Mouse (Mus musculus): ENCODE measurements around the gene Ppfia1.

Ppfia1 gene

DNA sequence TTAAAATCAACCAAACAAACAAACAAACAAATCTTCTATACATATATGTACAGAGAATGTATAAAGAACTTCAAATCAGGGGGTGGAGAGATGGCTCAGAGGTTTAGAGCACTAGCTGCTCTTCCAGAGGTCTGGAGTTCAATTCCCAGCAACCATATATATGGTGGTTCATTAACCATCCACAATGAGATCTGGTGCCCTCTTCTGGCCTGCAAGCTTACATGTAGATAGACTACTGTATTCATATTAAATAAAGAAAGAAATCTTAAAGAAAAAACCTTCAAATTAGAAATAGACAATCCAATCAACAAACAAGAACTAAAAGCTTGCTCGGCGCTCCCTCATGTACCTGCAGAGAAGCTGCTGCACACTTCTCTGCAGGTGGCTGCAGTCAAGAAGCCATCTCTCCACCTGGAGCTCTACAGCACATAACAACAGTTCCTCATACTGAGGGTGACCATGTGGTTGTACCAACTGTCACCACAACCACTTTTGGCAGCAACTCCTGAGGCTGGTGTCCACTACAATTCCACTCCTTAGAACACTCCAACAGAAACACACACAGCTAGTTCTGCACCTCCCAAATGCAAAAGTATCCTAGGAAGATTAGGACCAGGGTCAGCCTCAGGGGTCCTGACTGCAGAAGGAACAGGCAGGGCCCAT is 3.5 kb downstream of the Ppfia1 start:
- no peak for DNase-seq

DNA sequence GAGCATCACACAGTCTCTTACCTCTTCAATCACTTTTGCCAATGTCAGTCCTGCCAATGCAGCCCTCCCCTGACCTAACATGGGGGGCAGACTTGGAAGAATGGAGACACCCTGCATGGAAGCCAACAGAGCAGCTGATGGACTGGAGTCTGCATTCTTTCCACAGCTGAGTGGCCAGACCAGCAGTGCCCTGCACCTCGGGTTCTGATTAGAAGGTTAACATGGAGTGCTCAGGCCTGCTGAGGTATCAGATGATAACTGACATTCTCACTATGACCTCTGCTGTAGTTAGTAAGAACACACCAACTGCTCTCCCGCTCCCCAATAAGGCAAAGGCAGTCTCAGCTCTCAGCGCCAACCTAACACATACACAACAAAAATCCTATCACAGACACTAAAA is 8.3 kb downstream of the Ppfia1 start:
- DNase-seq = no peak

DNA sequence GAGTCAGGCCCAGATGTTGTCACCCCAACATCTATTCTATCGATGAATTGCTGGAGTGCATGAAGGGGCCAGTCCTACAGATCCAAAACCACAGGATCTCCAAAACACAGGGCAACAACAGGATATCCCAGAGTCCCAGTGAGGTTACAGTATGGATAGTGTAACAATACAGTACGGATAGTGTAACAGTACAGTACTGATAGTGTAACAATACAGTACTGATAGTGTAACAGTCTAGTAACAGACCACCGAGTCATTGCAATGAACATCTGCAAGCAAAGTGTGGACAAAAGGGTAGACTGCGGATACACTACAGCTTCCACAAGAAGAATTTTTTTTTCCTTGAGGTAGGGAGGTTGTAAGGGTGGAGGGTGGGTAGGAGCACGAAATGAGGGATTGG is 12.2 kb downstream of the Ppfia1 start:
- DNase-seq = no peak

DNA sequence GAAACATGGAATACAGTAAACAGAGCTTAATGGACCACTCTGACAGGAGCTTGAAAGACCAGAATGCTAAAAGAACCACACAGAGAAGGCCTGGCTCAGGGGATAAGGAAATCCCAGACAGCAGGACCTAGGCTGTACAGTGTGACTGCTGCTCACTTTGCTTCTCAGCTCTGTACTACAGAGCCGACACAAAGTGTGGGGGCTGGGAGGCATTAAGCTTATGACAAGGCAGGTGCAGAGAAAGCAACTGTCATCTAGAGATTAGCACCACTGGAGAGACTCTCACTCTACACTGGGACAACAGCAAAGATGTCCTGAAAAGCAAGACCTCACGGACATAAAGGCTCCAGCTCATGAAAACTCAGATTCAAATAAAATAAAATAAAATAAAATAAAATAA is 14.4 kb downstream of the Ppfia1 start:
- peak; percentile 22 to 46 for DNase-seq

DNA sequence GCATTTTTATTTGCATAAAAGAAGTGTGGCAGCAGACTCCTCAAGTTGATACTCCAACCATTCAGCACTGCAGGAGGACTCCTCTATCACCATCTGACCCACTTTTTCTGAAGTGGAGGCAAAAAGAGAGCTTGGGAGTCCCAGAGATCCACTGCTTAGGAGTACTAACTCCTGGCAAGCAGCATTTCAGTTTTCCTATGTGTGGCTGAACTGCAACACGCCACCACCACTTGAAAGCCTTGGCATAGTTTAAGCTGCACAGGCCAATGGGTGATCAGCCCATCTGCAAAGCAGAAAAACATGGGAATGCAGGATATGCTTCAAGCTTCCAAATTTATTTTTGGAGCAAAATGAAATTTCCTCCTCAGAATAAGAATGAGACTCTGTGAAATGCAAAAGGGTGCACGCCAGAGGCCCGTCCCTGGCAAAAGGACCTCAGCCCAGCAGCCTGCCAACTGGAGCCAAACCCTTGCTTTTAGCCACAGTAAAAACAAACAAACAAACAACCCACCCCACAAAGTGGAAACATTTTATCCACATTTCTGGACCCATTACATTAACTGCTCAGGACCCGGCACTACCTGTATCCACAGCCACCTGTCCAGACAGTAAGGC is 15.4 kb downstream of the Ppfia1 start:
- DNase-seq = no peak

DNA sequence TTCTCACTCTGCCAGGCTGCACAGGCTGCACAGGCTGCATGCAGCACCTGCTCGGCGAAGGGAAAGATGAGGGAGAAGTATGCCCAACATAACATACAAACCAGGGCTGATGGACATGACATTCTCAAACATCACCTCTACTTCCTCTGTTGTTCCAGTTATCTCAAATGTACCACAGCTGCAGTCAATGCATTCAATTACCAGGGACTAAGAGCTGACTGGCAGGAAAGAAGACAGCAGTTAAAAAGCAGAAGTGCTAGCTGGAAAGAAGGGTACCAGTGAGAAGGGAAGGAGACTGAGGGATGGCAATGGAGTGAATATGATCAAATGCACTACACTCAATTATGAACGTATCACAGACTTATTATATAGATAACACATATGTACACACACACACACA is 17.2 kb downstream of the Ppfia1 start:
- DNase-seq = no peak

DNA sequence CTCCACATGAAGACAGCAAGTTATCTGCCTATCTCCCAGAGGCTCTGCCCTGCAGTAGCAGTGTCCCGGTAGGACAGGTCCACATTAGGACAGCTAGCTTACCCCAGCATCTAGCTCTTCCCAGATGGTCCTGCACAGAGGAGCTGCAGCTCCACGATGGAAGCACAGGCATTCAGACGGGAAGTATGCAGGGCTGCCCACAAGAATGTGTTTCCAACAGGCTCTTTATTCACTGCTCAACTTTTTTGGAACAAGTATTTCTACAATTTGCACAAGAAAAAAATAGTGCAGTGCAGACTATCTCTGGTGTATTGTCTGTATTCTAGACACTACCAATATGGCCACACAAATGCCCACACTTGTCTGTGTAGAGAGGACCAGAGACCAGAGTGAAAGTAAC is 18.8 kb downstream of the Ppfia1 start:
- no peak for DNase-seq

DNA sequence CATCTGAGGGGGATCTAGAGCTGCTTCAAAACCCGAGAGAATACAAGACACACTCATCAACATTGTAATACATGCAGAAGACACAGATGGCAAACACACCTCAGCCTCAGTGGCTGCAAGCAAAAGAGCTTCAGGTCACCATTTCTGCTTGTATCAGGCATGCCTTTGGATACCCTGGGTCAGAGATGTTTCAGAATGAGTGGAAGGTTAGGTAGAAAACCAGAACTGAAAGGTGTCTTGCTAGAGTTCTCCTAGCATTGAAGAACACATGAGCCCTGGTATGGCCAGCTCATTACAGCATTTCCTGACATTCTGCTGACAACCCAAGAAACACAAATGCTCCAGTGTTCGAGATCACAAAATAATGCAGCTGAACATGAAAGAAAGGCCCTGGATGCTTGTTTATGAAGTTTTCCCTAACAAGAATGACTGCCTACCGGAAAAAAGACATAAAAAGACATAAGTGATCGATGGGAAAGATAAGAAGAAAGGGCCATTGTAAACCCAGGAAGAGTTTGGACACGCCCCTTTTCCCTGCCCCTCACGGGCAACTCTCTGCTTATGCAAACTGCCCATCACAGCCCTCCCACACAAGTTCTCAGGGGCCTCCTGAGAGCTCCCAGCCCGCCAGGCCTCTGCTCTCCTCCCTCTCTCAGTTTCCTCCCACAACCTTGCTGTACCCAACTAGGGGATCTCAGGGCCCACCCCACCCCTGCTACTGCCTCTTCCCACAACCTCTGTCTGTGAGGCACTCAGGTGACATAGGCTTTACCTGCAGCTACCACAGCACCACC is 21.7 kb downstream of the Ppfia1 start:
- no peak for DNase-seq

DNA sequence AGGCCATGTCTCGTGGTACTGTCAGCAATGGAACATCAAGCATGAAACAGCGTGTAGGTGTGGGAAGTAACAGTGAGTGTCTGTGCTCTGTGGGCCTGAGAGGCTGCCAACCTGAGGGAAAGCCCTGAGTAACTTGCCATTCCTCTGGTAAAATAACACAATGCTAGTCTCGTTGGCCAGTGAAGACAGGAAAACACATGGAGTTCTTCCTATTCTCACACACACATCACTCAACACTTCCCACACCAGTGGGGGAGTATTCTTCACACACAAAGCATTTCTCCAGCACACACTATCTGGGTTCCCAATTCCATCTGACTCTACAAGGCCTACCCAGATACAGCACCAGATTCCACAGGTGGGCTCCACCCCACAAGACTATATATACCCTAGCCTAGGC is 23.7 kb downstream of the Ppfia1 start:
- DNase-seq = no peak

DNA sequence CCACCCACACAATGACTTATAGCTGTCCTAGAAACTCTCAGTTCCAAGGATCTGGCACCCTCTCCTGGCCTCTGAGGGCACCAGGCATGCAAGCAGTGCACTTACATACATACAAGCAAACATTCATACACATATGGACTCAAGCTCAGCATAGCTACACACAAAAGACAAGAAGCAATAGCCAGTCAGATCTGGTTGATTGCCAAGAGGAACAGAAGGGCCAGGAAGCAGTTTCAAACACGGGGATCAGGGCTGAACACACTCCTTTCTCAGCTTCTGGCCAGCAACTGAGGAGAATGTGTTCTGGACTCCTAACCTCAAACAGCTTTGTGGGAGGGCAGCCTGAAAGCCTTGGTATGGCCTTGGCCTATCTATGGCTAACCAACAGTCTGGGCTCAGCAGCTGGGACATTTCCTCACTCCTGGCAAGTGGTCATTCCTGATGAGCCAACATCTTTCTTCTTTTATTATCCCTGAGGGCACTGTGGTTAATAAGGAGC is 25.8 kb downstream of the Ppfia1 start:
- no peak for DNase-seq

DNA sequence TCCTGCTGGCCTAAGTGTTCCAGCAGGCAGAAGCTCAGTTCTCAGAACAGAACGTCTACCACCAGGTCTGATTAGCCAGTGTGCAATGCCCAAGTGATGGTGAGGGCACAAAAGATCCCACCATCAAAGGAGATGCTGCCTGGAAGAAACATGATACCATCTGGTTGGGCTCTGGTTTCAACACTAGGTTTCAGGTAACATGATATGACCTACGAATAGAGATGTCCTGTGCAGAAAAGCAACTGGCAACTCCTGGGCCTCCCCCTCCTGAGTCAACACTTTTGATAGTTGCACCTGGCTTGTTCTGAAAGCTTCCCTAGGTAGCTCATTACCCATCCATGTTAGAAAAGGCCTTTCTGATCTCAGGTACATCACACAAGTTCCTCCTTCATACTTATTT is 26.9 kb downstream of the Ppfia1 start:
- no peak for DNase-seq

DNA sequence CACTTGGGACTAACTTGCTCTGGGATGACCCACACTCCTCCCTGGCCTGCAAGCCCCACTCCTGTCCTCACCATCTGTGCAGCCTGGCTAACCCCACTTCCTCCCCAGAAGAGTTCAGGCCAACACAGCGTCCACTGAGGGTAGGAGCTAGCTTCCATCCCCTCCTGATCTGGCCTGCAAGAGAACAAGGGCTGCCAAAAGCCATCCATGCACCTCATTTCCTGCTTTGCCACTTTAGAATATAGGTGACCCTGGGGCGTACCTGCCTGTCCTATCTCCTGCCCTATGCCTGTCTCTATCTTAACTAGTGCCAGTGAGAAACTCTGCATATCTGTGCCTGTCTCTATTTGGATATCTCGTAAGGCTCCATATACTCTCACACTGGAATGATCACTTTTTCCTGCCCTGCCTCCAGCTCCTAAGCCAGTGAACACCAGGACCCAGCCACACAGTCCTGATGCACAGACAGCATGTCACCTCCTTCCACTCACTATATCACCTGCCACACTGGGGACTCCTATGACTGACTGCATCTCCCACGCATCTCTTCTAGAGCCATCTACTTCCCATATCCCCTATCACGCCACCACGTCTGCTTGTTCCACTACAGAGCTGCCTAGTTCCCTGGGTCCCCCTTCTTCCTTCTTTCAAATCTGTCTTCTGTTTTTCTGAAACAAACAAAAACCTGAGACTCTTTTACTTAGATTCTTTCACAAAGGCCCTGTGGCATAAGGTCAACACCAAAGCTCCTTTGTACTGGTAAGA is 28.9 kb downstream of the Ppfia1 start:
- DNase-seq = no peak

DNA sequence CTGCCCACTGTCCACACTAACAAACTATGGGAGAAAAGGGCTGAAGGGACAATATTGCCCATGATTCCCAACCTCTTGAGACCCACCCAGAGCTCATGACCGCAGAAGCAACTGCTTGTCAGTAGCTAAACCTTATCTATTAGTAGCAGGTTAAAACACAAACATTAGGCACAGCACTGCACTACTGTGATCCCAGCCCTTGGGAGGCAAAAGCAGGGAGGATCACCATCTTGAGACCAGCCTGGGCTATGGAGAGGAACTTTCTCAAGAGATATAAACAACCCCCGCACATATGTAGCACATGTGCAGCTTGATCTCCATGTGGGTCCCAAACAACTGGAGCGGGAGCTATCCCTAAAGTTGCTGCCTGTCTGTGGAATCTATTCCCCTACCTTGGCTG is 30.1 kb downstream of the Ppfia1 start:
- no peak for DNase-seq

DNA sequence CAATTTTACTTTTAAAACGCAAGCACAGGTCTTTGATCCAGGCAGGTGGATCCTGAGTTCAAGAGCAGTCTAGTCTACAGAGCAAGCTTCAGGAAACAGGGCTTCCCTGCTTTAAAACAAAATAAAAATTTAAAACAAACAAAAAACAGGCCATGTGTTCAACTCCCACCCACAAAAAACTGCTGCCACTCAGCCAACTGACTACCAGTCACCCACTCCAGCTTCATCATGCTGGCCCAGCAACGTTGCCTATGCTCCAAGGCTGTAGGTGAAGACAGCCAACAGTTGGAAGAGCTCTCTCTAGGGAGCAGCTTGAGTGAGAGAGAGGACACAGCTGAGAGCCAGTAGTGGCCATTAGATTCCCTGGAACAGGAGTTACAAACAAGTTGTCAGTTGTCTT is 31.6 kb downstream of the Ppfia1 start:
- no peak for DNase-seq

DNA sequence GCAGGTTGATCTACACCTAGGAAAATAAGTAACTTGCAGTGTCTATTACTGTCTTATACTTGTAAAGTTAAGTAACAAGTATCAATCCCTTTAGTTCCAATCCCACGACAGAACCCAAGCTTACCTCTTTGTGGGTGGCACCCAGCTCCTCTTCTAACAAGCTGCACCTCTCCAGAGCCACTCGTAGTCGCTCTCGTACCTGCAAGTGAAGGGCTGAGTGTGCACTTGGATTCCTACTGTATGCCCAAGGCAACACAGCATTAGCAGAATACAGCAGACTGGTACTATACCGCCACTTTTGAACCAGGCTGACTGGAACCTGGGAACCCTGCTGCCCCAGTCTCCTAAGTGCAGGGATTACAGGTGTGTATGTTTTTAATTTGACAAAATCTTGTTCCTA is 33.7 kb downstream of the Ppfia1 start:
- DNase-seq = no peak

DNA sequence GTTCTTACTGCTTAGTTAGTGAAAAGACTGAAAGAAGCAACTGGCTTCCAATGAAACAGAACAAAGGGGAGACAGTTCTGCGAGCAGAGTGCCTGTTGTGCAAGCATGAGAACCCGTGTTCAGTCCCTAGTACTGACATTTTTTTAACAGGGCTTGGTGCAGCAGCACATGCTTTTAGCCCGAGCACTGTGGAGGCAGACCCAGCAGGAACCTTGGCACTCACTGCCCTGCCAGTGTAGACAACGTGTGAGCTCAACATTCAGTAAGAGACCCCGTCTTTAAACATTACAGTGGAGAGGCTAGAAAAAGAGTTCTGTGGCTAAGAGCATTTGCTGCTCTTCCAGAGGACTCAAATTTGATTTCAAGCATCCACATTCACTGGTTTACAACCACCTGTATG is 36.8 kb downstream of the Ppfia1 start:
- DNase-seq = no peak

DNA sequence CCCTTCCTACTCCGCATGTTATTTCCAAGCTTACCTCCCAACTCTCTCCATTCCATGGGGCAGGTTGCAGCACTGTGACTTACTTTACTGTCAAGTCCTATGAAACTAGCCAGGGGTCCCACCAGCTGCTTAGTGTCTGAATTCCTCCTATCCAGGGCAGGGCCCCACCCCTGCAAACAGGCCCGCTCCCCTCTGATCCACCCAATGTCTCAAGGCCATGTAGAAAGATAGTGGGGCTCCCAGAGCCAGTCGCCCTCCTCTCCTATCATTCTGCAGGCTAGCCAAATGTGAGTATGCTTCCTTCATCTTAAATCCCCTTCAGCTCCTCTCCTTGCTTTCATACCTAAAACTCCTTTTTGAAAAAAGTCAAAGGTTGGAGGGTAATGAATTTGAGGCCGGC is 44.4 kb downstream of the Ppfia1 start:
- no peak for DNase-seq

DNA sequence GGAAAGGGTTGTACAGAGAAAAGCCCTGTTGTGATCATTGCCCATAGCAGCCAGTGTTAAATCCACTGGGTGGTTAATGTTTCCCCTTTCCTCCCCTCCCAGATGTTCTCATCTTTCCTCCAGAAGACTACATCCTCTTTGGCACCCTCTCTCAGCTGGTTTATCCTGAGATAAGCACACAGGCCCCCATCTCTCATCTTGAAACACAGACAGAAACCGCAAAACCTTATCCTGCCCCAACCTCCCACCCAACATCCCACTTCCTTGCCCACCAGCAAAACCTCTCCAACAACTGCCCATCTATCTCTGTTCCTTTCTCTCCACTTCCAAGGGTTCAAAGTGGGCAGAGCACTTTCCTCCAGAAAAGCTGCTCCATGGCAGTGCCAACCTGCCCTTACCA is 46.7 kb downstream of the Ppfia1 start:
- no peak for DNase-seq

DNA sequence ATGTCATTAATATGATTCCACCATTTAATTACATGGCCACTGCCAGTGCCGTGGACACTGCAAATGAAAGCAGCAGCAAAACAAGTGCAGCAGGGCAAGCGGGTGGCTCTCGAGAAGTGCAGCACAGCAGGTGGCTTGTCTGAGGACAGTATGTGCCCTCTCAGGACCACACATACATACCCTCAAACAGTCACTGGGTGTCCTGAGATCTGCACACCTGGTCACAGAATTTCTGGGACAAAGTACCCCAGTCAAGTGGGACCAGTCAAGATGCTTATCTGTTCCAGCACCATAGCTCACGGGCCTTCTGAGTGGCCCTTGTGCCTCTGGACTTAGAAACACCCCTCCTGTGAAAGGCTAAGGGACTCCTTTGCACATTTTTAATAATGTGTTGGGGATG is 49.6 kb downstream of the Ppfia1 start:
- no peak for DNase-seq

DNA sequence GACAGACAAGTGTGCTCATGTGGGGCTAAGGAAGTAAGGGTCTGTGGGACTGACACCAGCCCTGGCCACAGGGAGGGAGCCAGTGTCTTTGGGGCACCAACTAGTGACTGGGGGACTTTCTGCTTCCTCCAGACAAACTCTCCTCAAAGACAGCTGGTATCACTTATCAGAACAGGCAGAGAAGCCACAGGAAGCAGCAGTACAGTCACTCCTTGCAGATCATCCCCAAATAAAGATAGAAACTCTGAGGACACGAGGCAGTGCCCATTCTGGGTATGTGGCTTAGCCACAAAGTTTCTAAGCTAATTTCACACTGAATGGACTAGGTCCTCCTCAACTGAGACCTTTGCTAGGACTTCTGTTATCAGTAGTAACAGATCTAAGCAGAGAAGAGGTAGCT is 60.6 kb downstream of the Ppfia1 start:
- no peak for DNase-seq

DNA sequence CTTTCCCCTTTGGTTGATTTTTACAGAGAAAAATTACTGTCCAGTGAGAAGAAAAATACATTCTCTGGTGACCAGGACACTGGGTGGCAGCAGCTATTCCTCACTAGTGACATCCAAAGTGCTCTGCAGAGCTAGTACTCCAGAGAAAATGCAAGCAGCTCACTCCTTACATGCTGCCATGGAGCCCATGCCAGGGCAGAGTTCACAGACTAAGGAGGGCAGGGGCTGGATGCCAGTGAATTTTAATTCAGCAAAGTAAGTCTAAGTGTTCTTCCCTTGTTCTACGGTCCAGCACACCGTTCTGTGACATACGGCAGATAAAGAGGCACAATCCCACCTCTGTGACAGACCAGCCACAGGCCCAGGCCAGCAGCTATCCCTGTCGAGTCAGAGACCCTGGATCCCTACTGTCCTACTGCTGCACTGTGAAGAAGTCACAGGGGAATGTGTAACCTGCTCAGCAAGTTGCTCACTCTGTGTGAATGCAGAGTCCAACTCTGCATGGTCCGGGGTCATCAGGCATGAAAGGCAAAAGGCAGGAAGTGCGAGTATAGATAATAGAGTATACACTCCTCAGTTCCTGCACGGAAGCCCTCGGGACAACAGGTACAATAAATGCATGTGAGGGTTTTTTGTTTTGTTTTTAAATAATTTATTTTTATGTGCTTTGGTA is 63.2 kb downstream of the Ppfia1 start:
- no peak for DNase-seq

DNA sequence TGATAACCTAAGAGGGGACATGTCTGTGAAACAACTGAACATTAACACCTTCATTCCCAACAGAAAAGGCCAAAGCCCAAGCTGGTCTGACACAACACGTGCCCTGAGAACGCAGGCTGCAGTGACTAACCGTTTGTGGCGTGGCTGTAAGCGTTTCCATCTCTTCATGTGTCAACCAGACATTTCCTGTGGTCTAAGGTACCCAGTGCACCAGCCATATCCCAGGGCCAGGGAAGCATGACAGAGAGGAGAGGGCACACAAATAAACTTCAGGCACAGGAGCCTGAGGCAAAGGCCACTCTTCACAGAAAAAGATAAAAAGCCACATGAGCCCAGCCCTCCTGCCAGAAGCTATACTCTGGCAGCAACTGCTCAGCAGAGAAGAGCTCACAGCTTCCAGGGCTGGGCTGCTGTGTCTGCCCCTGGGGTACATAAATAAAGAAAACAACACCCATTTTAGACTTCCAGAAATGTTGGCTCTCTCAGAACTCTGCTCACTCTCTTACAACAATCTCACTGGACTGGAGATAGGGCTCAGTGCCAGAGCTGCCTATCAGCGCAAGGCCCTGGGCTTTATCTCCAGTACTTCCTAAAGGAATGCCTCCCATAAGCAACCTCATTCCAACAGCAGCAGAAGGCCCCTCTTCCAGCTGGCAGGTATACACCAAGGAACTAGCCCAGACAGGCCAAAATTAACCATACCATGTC is 64.3 kb downstream of the Ppfia1 start:
- DNase-seq = no peak
